Mouse (Mus musculus) kidney, adult 8-10 months (tissue): ENCODE results near the gene Wfdc18.

Experiments
- DNase-seq, 2 experiments: peaks; one replicate each; pipeline ENCODE4 v3.0.0; 2022

The Wfdc18 gene

GRCm38 (mm10) chr11:83743525-83743924, 34.7 kb downstream of the Wfdc18 start:
- no peak for DNase-seq

DNA sequence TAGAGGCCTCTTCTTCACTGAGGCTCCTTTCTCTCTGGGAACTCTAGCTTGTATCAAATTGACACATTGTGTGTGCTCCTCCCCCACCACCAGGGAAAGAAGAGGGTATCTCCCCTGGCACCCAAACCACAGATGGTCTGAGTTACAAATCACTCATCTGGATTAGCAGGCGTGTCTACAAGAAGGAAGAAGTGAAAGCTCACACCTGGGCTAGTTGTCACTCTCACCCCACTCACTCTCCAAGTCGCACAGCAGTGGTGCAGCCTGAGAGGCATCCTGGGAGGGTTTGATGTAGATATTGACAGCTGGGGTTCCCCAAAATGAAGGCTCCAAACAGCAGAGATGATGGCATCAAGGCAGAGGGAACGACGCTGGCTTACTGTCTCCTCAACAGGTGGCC, 37.3 kb downstream of the Wfdc18 start:
- DNase-seq = no peak

DNA sequence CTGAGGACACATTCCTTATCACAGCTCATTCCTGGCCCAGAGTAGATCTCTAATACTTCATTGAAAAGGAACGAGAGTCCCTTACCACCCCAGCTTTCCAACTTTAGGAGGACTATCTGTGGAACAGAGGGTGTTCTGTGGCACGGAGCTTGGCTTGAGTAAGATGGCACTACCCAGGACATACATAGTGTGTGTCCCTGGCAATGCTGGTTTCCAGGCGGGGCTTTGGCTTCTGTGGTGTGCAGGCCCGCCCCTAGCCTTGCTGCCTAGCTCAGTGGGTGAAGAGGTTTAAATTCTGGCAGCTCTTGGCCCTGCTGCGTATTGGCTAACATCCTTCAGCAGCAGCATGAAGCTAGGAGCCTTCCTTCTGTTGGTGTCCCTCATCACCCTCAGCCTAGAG, 37.9 kb downstream of the Wfdc18 start, which contains the start of gene Wfdc21:
Gene Wfdc21 (plus strand): TSS at position 260 of the 400 bp plus-strand sequence.
- no peak for DNase-seq

GRCm38 (mm10) chr11:83747376-83748265, 38.8 kb downstream of the Wfdc18 start:
- no peak for DNase-seq

DNA sequence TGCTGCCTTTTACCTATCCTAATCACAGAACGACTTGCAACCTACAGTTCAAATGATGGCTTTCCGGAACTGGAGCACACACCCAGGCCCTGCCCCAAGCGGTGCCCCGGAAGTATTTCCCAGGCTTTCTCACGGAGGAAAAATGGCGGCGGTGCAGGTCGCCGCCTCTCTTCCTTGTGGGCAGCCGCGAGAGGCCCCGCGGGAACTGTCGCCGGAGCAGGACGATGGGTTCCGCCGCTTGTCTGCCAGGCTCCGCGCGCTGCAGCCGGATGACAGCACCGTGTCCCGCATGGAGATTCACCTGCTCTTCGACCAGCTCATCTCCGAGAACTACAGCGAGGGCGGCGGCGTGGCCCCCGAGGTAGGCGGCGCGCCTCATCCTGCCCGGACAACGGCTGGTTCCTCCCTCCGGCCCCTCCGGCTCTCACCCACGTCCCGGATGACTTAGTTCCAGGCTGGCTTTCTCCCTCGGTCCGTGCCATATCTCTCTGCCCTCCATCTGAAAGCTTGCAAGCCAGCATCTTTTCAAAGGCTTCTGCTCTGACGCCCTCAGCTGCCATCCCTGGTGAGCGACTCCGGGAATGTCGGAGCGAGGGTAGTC, 44.9 kb downstream of the Wfdc18 start, which contains the start of gene Heatr6:
Gene Heatr6 (plus strand): TSS at position 116 of the 601 bp plus-strand sequence.
- DNase-seq = peak; percentile 88

DNA sequence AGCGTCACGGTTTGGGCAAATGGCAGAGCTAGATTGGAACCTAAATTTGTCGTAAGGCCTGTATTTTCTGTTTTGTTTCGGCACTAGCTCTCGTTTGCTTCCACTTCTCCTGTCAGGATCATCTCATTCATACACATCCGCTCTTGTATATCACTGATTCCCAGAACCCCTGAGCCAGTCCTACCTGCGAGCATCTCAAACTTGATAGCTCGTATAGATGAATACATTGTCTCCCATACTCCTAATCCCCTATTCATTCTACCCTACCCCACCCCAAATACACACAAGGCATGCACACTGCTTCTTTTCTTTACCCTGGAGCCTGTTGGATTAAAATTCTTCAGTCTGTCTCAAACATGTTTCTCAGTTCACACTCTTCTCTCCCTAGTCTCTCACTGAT, 45.4 kb downstream of the Wfdc18 start:
- DNase-seq = no peak
